Mouse (Mus musculus): ENCODE measurements at regions not wholly inside any gene's neighbourhood (a gene's known extent, or its start where the extent isn't known, plus 50 kb on each side); places are given as distances from the start of the nearest gene placed in this dataset.
"Not testable (repeated sequence)": the region's sequence is repeated elsewhere in the genome, so short reads cannot be mapped to it uniquely, and the experiment has no call there.

DNA sequence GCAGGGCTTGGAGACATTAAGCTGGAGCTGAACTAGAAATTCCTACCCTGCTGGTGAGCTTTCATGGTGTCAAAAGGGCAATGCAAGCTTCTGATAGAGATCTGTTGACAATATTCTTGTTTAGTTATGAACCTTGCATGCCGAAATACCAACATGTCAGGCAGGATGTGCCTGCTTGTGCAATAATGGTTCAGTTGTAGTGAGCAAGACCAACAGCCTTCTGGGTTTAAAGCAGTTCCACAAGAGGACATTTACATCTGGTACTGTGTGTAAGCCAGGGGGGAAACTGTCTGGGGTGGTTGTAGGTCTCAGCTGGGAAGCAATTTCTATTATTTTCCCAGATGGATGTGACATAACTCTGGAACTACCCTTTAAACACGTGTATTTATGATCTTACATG lies 987.6 kb upstream of the Gm38303 start:
- Histone ChIP-seq H3K4me3 (no peak overlapping the region), H3K4me2 (ENCODE audit: low read depth) (no peak overlapping the region), H3ac (ENCODE audit: control insufficient read depth, insufficient read length) (no peak overlapping the region), H3K27me3 (ENCODE audit: control insufficient read depth, insufficient read depth, insufficient read length) (no peaks in the 10 kb centered on the region), H3K36me3 (ENCODE audit: control insufficient read depth, insufficient read depth) (no peaks in the 10 kb centered on the region), H3K79me2 (ENCODE audit: control insufficient read depth, insufficient read depth) (no peaks in the 10 kb centered on the region)
- TF ChIP-seq CEBPB (IDR thresholded peaks at IDR 0.05; ENCODE audit: insufficient read depth, poor library complexity, severe bottlenecking) (no peak), POLR2AphosphoS2 (IDR thresholded peaks at IDR 0.05; ENCODE audit: insufficient read length, low read depth) (no peak), E2F4 (IDR thresholded peaks at IDR 0.05; ENCODE audit: insufficient read depth) (no peak), MYOD1 (IDR thresholded peaks at IDR 0.05; ENCODE audit: control insufficient read depth in 1 of 3, insufficient read length in 2 of 3, low read depth in 2 of 3) (no peak), POLR2A (IDR thresholded peaks at IDR 0.05; ENCODE audit: insufficient read length, low read depth) (no peak), TCF3 (IDR thresholded peaks at IDR 0.05; ENCODE audit: insufficient read length, low read depth) (no peak), TCF12 (IDR thresholded peaks at IDR 0.05; ENCODE audit: insufficient read depth, poor library complexity, severe bottlenecking) (no peak), REST (IDR thresholded peaks at IDR 0.05; ENCODE audit: insufficient read depth, insufficient read length) (no peak), MYOG (IDR thresholded peaks at IDR 0.05; ENCODE audit: control insufficient read depth in 1 of 3, insufficient read depth in 1 of 3, insufficient read length in 2 of 3, low read depth in 2 of 3) (no peak), SRF (IDR thresholded peaks at IDR 0.05; ENCODE audit: control insufficient read depth, insufficient read length, low read depth) (no peak), MAX (IDR thresholded peaks at IDR 0.05; ENCODE audit: low read depth) (no peak), USF1 (IDR thresholded peaks at IDR 0.05; ENCODE audit: low read depth) (no peak)

DNA sequence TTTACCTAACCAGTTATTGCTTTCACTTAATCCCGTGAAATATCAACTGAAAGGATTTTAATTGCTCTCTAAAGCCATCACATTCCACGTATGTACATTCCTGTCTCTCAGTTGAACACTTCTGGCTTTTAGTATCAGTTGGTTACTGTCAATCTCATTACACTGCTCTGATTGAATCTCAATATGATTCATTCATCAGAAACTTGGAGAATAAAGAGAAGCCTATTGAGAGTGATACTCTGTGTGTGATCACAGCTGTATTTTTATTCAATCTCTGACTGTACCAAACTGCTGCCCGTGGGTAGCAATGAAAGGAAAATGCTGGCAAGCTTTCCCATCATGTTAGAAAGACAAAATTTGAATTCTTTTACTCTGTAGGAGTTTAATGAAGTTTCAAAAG lies 957.5 kb upstream of the Gm38303 start:
- TF ChIP-seq TCF3 (IDR thresholded peaks at IDR 0.05; ENCODE audit: insufficient read length, low read depth) (no peak), POLR2A (IDR thresholded peaks at IDR 0.05; ENCODE audit: insufficient read length, low read depth) (no peak), TCF12 (IDR thresholded peaks at IDR 0.05; ENCODE audit: insufficient read depth, poor library complexity, severe bottlenecking) (no peak), POLR2AphosphoS2 (IDR thresholded peaks at IDR 0.05; ENCODE audit: insufficient read length, low read depth) (no peak), USF1 (IDR thresholded peaks at IDR 0.05; ENCODE audit: low read depth) (no peak), MAX (IDR thresholded peaks at IDR 0.05; ENCODE audit: low read depth) (no peak), SRF (IDR thresholded peaks at IDR 0.05; ENCODE audit: control insufficient read depth, insufficient read length, low read depth) (no peak), REST (IDR thresholded peaks at IDR 0.05; ENCODE audit: insufficient read depth, insufficient read length) (no peak), E2F4 (IDR thresholded peaks at IDR 0.05; ENCODE audit: insufficient read depth) (no peak), CEBPB (IDR thresholded peaks at IDR 0.05; ENCODE audit: insufficient read depth, poor library complexity, severe bottlenecking) (no peak), MYOD1 (IDR thresholded peaks at IDR 0.05; ENCODE audit: control insufficient read depth in 1 of 3, insufficient read length in 2 of 3, low read depth in 2 of 3) (no peak), MYOG (IDR thresholded peaks at IDR 0.05; ENCODE audit: control insufficient read depth in 1 of 3, insufficient read depth in 1 of 3, insufficient read length in 2 of 3, low read depth in 2 of 3) (no peak)
- H3K79me2 ChIP-seq (ENCODE audit: control insufficient read depth, insufficient read depth) = no peaks in the 10 kb centered on the region
- H3K4me3 ChIP-seq = no peak overlapping the region
- H3K36me3 ChIP-seq (ENCODE audit: control insufficient read depth, insufficient read depth) = no peaks in the 10 kb centered on the region
- H3K4me2 ChIP-seq (ENCODE audit: low read depth) = no peak overlapping the region
- no peak overlapping the region for H3ac ChIP-seq (ENCODE audit: control insufficient read depth, insufficient read length)
- H3K27me3 ChIP-seq (ENCODE audit: control insufficient read depth, insufficient read depth, insufficient read length) = no peaks in the 10 kb centered on the region

DNA sequence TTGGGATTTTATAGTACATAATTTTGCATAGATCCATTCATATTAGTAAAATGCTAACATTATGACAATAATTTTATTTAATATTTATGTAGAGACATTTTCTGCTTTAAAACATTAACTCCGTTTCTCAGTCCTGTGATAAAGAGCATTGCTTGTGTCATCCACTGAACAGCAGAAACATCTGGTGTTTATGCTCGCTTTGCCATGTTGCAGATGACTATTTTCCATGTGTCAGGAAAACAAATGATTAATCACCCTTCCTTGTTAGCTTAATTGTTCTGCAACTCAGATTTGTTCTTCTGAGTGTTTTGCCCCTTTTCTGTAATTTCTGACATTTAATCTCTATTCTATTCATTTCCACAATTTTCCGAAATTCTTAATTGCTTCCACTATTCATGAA lies 925.6 kb upstream of the Gm38303 start:
- Histone ChIP-seq H3K36me3 (ENCODE audit: control insufficient read depth, insufficient read depth) (no peaks in the 10 kb centered on the region), H3K79me2 (ENCODE audit: control insufficient read depth, insufficient read depth) (no peaks in the 10 kb centered on the region)

DNA sequence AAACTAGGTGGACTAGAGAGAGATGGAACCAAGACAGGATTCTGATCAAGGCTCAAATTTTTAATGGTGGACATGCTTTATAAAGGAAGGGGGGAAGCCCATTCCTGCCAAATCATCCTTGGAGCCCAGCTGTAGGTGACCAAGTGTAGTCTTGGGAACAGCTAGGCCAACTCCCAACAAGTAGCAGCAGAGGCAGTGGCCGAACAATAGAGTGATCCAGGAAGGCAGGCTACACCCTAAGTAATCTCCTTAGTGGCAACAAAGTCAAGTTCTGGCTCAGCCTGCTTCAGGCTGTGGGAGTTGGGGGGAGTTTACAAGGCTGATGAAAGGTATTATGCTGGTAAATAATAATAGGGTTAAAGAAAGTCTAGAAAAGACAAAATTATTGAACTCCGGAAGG lies 878.5 kb upstream of the Gm38303 start:
- H3ac ChIP-seq (ENCODE audit: control insufficient read depth, insufficient read length) = no peak overlapping the region
- TF ChIP-seq MYOG (IDR thresholded peaks at IDR 0.05; ENCODE audit: control insufficient read depth in 1 of 3, insufficient read depth in 1 of 3, insufficient read length in 2 of 3, low read depth in 2 of 3) = no peak
- no peak for TF ChIP-seq SRF (IDR thresholded peaks at IDR 0.05; ENCODE audit: control insufficient read depth, insufficient read length, low read depth)
- no peak for TF ChIP-seq TCF12 (IDR thresholded peaks at IDR 0.05; ENCODE audit: insufficient read depth, poor library complexity, severe bottlenecking)
- H3K27me3 ChIP-seq (ENCODE audit: control insufficient read depth, insufficient read depth, insufficient read length) = no peaks in the 10 kb centered on the region

More for the DNA sequence above, 925.6 kb upstream of the Gm38303 start:
- no peak overlapping the region for H3K4me2 ChIP-seq (ENCODE audit: low read depth)
- H3K4me3 ChIP-seq = no peak overlapping the region
- H3ac ChIP-seq (ENCODE audit: control insufficient read depth, insufficient read length) = no peak overlapping the region
- no peak for TF ChIP-seq TCF12 (IDR thresholded peaks at IDR 0.05; ENCODE audit: insufficient read depth, poor library complexity, severe bottlenecking)
- no peak for TF ChIP-seq USF1 (IDR thresholded peaks at IDR 0.05; ENCODE audit: low read depth)
- no peak for TF ChIP-seq E2F4 (IDR thresholded peaks at IDR 0.05; ENCODE audit: insufficient read depth)
- no peak for TF ChIP-seq CEBPB (IDR thresholded peaks at IDR 0.05; ENCODE audit: insufficient read depth, poor library complexity, severe bottlenecking)
- TF ChIP-seq MYOG (IDR thresholded peaks at IDR 0.05; ENCODE audit: control insufficient read depth in 1 of 3, insufficient read depth in 1 of 3, insufficient read length in 2 of 3, low read depth in 2 of 3) = no peak
- no peaks in the 10 kb centered on the region for H3K27me3 ChIP-seq (ENCODE audit: control insufficient read depth, insufficient read depth, insufficient read length)

DNA sequence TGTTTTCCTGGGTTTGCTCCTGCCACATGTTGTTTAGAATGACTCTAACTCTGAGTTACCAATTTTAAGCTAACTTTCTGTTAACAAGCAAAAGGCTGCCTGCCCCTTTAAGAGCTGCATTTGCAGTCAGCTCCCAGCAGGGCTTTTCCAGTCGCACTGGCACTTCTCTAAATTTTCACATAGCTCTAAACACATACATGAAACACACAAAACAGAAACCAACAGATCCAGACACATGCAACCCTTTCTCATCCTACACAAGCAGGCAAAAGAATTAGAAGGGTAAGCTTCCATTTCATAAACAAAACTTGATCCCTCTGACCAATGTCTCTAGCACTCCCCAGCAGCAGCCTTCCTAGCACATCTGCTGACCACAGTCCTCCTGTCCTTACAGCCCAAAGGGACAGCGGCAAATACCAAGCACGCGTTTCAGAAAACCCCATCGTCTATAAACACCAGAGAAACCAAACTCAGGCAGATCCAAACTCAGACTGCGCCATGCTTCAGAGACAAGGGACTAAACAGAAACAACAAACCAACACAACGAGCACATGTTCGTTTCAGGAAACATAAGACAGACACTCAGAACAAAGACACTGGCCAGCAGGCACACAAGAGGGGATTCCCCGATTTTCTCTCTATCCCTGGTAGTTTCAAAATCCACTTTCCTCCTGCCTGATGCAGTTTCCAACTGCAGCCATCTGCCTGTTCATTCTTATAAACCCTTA lies 877.6 kb upstream of the Gm38303 start:
- H3K27me3 ChIP-seq (ENCODE audit: control insufficient read depth, insufficient read depth, insufficient read length); H3K4me3 ChIP-seq; H3ac ChIP-seq (ENCODE audit: control insufficient read depth, insufficient read length); H3K36me3 ChIP-seq (ENCODE audit: control insufficient read depth, insufficient read depth); H3K79me2 ChIP-seq (ENCODE audit: control insufficient read depth, insufficient read depth): not testable (repeated sequence)
- peak overlapping the region; percentile 58 for H3K4me2 ChIP-seq (ENCODE audit: low read depth)

More for the DNA sequence above, 878.5 kb upstream of the Gm38303 start:
- H3K79me2 ChIP-seq (ENCODE audit: control insufficient read depth, insufficient read depth) = no peaks in the 10 kb centered on the region
- no peak overlapping the region for H3K4me2 ChIP-seq (ENCODE audit: low read depth)
- H3K36me3 ChIP-seq (ENCODE audit: control insufficient read depth, insufficient read depth) = no peaks in the 10 kb centered on the region
- H3K4me3 ChIP-seq = no peak overlapping the region

DNA sequence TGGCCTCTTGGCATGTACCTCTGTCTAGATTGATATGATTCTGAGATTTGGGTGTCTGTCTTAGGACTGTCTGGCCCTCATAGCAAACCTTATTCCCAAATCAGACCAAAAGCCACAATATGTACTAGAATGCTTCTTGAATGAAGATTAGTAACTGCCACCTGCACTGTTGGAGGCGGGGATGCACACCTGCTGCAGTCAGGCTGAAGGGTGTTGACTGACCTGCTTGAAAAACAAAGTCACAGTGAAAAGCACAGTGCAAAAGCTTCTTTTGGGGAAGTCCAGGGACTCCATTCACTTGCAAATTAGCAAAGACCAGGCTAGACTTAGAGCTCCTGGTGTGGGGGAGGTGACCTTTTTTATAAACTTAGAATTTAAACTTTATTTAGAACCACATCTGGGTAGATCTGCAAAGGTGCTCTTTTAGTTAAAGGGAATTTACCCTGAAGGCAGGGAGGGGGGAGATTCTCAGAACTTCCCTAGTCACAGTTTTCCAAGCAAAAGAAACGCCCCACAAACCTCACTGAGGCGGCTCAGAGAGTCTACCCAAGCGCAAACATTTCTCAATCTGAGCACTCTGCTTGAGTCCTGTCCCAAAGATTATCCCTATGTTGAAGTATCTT lies 876.9 kb upstream of the Gm38303 start:
- H3K4me2 ChIP-seq (ENCODE audit: low read depth); H3K36me3 ChIP-seq (ENCODE audit: control insufficient read depth, insufficient read depth); H3K4me3 ChIP-seq; H3K27me3 ChIP-seq (ENCODE audit: control insufficient read depth, insufficient read depth, insufficient read length); H3K79me2 ChIP-seq (ENCODE audit: control insufficient read depth, insufficient read depth); H3ac ChIP-seq (ENCODE audit: control insufficient read depth, insufficient read length): not testable (repeated sequence)

DNA sequence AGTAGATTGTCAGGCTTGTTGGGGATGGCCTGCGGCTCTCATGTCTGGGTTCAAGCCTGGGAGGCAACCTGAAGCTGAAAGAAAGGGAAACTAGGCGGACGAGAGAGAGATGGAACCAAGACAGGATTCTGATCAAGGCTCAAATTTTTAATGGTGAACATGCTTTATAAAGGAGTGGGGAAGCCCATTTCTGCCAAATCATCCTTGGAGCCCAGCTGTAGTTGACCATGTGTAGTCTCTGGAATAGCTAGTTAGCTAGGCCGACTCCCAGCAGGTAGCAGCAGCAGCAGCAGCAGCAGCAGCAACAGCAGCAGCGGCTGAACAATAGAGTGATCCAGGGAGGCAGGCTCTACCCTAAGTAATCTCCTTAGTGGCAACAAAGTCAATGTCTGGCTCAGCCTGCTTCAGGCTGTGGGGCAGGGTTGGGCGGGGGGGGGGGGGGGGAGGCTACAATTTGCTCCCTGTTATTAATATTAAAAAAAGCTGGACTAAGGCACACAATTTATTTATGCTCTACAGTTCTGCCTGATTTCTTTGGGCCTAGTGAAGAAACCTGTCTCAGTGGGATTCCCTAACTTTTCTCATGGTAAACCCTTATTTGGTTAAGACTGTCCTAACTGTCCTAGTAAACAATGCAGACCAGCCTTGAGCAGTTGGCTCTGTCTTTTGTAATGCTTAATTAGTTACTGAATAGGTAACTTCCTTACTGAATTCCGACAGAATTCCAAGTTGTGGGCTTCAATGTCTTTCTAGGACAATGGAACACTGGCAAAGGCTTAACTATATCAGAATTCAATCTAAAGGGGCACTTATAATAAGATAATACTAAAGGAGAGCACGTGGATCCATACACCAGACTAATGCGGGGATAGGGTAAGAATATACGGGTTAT lies 875.7 kb upstream of the Gm38303 start:
- not testable (repeated sequence) for H3K79me2 ChIP-seq (ENCODE audit: control insufficient read depth, insufficient read depth); H3ac ChIP-seq (ENCODE audit: control insufficient read depth, insufficient read length); H3K4me2 ChIP-seq (ENCODE audit: low read depth); H3K4me3 ChIP-seq; H3K36me3 ChIP-seq (ENCODE audit: control insufficient read depth, insufficient read depth); H3K27me3 ChIP-seq (ENCODE audit: control insufficient read depth, insufficient read depth, insufficient read length)

Measured in myocyte (in vitro differentiated cells).